Mouse (Mus musculus) kidney, adult 2 months (tissue): ENCODE data around the gene Klhdc8a. TPM values are rescaled to one million over a fixed set of nuclear protein-coding genes. Genes with fewer than 3 reads are reported as not detected.

Source experiments
- DNase-seq: peaks from one replicate; pipeline ENCODE4 v3.0.0; 2021
- H3K27ac ChIP-seq: fragments of 200-500 bp; 2 replicates; pipeline ENCODE4 v1.5.1; 2012; ENCODE audit warnings: low read depth, low read length, control low read depth, inconsistent platforms; ENCODE audit not compliant: insufficient read depth
- H3K27me3 ChIP-seq: fragments of 200-500 bp; replicated peaks from 2 replicates; pipeline ENCODE4 v1.6.1; 2012; ENCODE audit warnings: mild to moderate bottlenecking, moderate library complexity, low read length, inconsistent platforms; ENCODE audit not compliant: control insufficient read depth, insufficient read depth
- H3K36me3 ChIP-seq: fragments of 200-500 bp; 2 replicates; pipeline ENCODE4 v1.6.1; 2012; ENCODE audit warnings: mild to moderate bottlenecking, moderate library complexity, low read length, inconsistent platforms; ENCODE audit not compliant: control insufficient read depth, insufficient read depth
- H3K4me1 ChIP-seq: fragments of 200-500 bp; 2 replicates; pipeline ENCODE4 v1.6.1; 2011; ENCODE audit warnings: low read length; ENCODE audit not compliant: control insufficient read depth, insufficient read depth
- H3K4me3 ChIP-seq: fragments of 200-500 bp; 2 replicates; pipeline ENCODE4 v1.5.1; 2011; ENCODE audit warnings: mild to moderate bottlenecking, low read depth, low read length, control low read depth; ENCODE audit not compliant: insufficient read depth
- CTCF ChIP-seq: fragments of 200-500 bp; conservative IDR thresholded peaks from 2 replicates; pipeline ENCODE4 v1.5.1; 2011; ENCODE audit warnings: low read depth, mild to moderate bottlenecking, control low read depth, low read length, moderate library complexity, mixed read lengths; ENCODE audit not compliant: insufficient read depth, insufficient read length
- POLR2A ChIP-seq: fragments of 200-500 bp; IDR thresholded peaks from one replicate; pipeline ENCODE4 v1.6.1; 2011; ENCODE audit warnings: low read depth, low read length, control low read depth
- WGBS: fragments of 180-500 bp; shearing (Covaris S2); methylation state at CpG from one replicate; pipeline ENCODE4 v1.1.7; 2018; 5-methylcytosine and 5-hydroxymethylcytosine counted together
- polyA plus RNA-seq: library from polyadenylated mRNA; depleted of rRNA; stranded (reverse); fragments of >200 nt; gene quantifications from 2 replicates; pipeline ENCODE4 v1.2.3, GENCODE M21; 2012; rRNA removed

The Klhdc8a gene
- polyA plus RNA-seq: 15.7 and 17.7 TPM in 2 replicates

- no peaks in the 10 kb centered on the region for H3K27me3 ChIP-seq
- H3K27ac ChIP-seq: peak within 1 kb of the TSS; percentile 78
- no peaks in the 10 kb centered on the region for H3K36me3 ChIP-seq
- peak within 1 kb of the TSS; percentile 73 for H3K4me3 ChIP-seq
- peak; percentile 77 for DNase-seq
- peaks cover 7% of the 10 kb centered on the region; the same call in 1 of the 2 replicates for H3K4me1 ChIP-seq
- TF ChIP-seq POLR2A (no peak), CTCF (no peak)
- 2% methylated on average over 28 of the region's 28 CpGs for WGBS
These were observed at the start of gene Klhdc8a for GRCm38 (mm10) chr1:132298425-132298800. Klhdc8a (plus strand) TSS chr1:132298626.

- Histone ChIP-seq H3K4me3 (no peak overlapping the region), H3K27me3 (no peaks in the 10 kb centered on the region), H3K4me1 (no peaks in the 10 kb centered on the region), H3K36me3 (no peaks in the 10 kb centered on the region), H3K27ac (no peak overlapping the region)
- no peak for DNase-seq
- peak; percentile 40 for TF ChIP-seq CTCF
- no peak for TF ChIP-seq POLR2A
- 86% methylated on average over 6 of the region's 6 CpGs for WGBS
These were observed 44.0 kb upstream of the Klhdc8a start for GRCm38 (mm10) chr1:132254467-132254866.

- DNase-seq: no peak
- WGBS: 81% methylated on average over 1 of the region's 1 CpGs
- Histone ChIP-seq H3K36me3 (no peaks in the 10 kb centered on the region), H3K4me3 (no peak overlapping the region), H3K27ac (no peak overlapping the region), H3K4me1 (no peaks in the 10 kb centered on the region), H3K27me3 (no peaks in the 10 kb centered on the region)
- no peak for TF ChIP-seq CTCF
- TF ChIP-seq POLR2A: no peak
These were observed 38.1 kb upstream of the Klhdc8a start for GRCm38 (mm10) chr1:132260331-132260730.

- Histone ChIP-seq H3K27ac (no peak overlapping the region), H3K4me3 (no peak overlapping the region), H3K36me3 (no peaks in the 10 kb centered on the region), H3K27me3 (no peaks in the 10 kb centered on the region), H3K4me1 (no peaks in the 10 kb centered on the region)
- no peak for DNase-seq
- no peak for TF ChIP-seq POLR2A
- TF ChIP-seq CTCF: peak; percentile 33; the same call in 1 of the 2 replicates
- 70% methylated on average over 5 of the region's 5 CpGs for WGBS
These were observed 37.4 kb upstream of the Klhdc8a start for GRCm38 (mm10) chr1:132261058-132261457.

GRCm38 (mm10) chr1:132263618-132264017 is 34.8 kb upstream of the Klhdc8a start:
- no peak overlapping the region for H3K4me3 ChIP-seq
- WGBS: 96% methylated on average over 4 of the region's 4 CpGs
- H3K4me1 ChIP-seq: peaks cover 7% of the 10 kb centered on the region; the same call in 1 of the 2 replicates
- no peak overlapping the region for H3K27ac ChIP-seq
- no peak for DNase-seq
- TF ChIP-seq CTCF: no peak
- no peaks in the 10 kb centered on the region for H3K36me3 ChIP-seq
- no peaks in the 10 kb centered on the region for H3K27me3 ChIP-seq

- Histone ChIP-seq H3K27me3 (no peaks in the 10 kb centered on the region), H3K27ac (no peak overlapping the region), H3K4me1 (peaks cover 7% of the 10 kb centered on the region; the same call in 1 of the 2 replicates), H3K4me3 (no peak overlapping the region), H3K36me3 (no peaks in the 10 kb centered on the region)
- TF ChIP-seq POLR2A: no peak
- TF ChIP-seq CTCF: no peak
- WGBS: 68% methylated on average over 7 of the region's 7 CpGs
- no peak for DNase-seq
These were observed 33.8 kb upstream of the Klhdc8a start for GRCm38 (mm10) chr1:132264577-132264976.

- 64% methylated on average over 8 of the region's 8 CpGs for WGBS
- TF ChIP-seq POLR2A (no peak), CTCF (no peak)
- DNase-seq: no peak
These were observed 33.1 kb upstream of the Klhdc8a start for GRCm38 (mm10) chr1:132265211-132265859.

More at GRCm38 (mm10) chr1:132265211-132265859, 33.1 kb upstream of the Klhdc8a start:
- H3K4me3 ChIP-seq: no peak overlapping the region
- H3K36me3 ChIP-seq: no peaks in the 10 kb centered on the region
- H3K27me3 ChIP-seq: no peaks in the 10 kb centered on the region
- H3K4me1 ChIP-seq: peaks cover 7% of the 10 kb centered on the region; the same call in 1 of the 2 replicates
- no peak overlapping the region for H3K27ac ChIP-seq
